Mouse (Mus musculus): ENCODE results near the gene Ppp2r5b. TPM values are rescaled to one million over a fixed set of nuclear protein-coding genes. Genes with fewer than 3 reads are reported as not detected.

Gene Ppp2r5b
- polyA plus RNA-seq, 1 experiment: 3.0 TPM

GRCm38 (mm10) chr19:6242281-6242680, 6.6 kb upstream of the Ppp2r5b start:
- Histone ChIP-seq H3K27me3 (ENCODE audit: control insufficient read depth) (no peaks in the 10 kb centered on the region), H3K9me3 (ENCODE audit: control insufficient read depth, low read length) (no peaks in the 10 kb centered on the region), H3K4me1 (ENCODE audit: control insufficient read depth) (peaks cover 59% of the 10 kb centered on the region), H3K36me3 (ENCODE audit: control insufficient read depth) (peaks cover 43% of the 10 kb centered on the region), H3K4me3 (replicated peaks) (peak overlapping the region; percentile 73)
- TF ChIP-seq TAL1 (IDR thresholded peaks at IDR 0.05; ENCODE audit: low read length): no peak
- TF ChIP-seq GATA1 (IDR thresholded peaks at IDR 0.05; ENCODE audit: low read length): no peak

GRCm38 (mm10) chr19:6241274-6242107, 5.8 kb upstream of the Ppp2r5b start, which contains the start of gene Atg2a:
Gene Atg2a (plus strand): TSS chr19:6241668.
- H3K27me3 ChIP-seq (ENCODE audit: control insufficient read depth): no peaks in the 10 kb centered on the region
- peak within 1 kb of the TSS; percentile 73 for H3K4me3 ChIP-seq (replicated peaks)
- H3K9me3 ChIP-seq (ENCODE audit: control insufficient read depth, low read length): no peaks in the 10 kb centered on the region
- TF ChIP-seq TAL1 (IDR thresholded peaks at IDR 0.05; ENCODE audit: low read length) (no peak), GATA1 (IDR thresholded peaks at IDR 0.05; ENCODE audit: low read length) (no peak)
- H3K36me3 ChIP-seq (ENCODE audit: control insufficient read depth): peaks cover 35% of the 10 kb centered on the region
- H3K4me1 ChIP-seq (ENCODE audit: control insufficient read depth): peaks cover 67% of the 10 kb centered on the region

- TF ChIP-seq TAL1 (IDR thresholded peaks at IDR 0.05; ENCODE audit: low read length) (no peak), GATA1 (IDR thresholded peaks at IDR 0.05; ENCODE audit: low read length) (no peak)
- H3K4me3 ChIP-seq (replicated peaks): peak overlapping the region; percentile 73
- H3K36me3 ChIP-seq (ENCODE audit: control insufficient read depth): peaks cover 27% of the 10 kb centered on the region
- no peaks in the 10 kb centered on the region for H3K9me3 ChIP-seq (ENCODE audit: control insufficient read depth, low read length)
- H3K4me1 ChIP-seq (ENCODE audit: control insufficient read depth): peaks cover 74% of the 10 kb centered on the region
- H3K27me3 ChIP-seq (ENCODE audit: control insufficient read depth): no peaks in the 10 kb centered on the region
Measured at GRCm38 (mm10) chr19:6240725-6241124, 5.1 kb upstream of the Ppp2r5b start.

GRCm38 (mm10) chr19:6240136-6240535, 4.5 kb upstream of the Ppp2r5b start:
- Histone ChIP-seq H3K9me3 (ENCODE audit: control insufficient read depth, low read length) (no peaks in the 10 kb centered on the region), H3K4me3 (replicated peaks) (peak overlapping the region; percentile 73), H3K36me3 (ENCODE audit: control insufficient read depth) (peaks cover 21% of the 10 kb centered on the region), H3K4me1 (ENCODE audit: control insufficient read depth) (peaks cover 79% of the 10 kb centered on the region), H3K27me3 (ENCODE audit: control insufficient read depth) (no peaks in the 10 kb centered on the region)
- TF ChIP-seq GATA1 (IDR thresholded peaks at IDR 0.05; ENCODE audit: low read length): peak; percentile 61
- no peak for TF ChIP-seq TAL1 (IDR thresholded peaks at IDR 0.05; ENCODE audit: low read length)

DNA sequence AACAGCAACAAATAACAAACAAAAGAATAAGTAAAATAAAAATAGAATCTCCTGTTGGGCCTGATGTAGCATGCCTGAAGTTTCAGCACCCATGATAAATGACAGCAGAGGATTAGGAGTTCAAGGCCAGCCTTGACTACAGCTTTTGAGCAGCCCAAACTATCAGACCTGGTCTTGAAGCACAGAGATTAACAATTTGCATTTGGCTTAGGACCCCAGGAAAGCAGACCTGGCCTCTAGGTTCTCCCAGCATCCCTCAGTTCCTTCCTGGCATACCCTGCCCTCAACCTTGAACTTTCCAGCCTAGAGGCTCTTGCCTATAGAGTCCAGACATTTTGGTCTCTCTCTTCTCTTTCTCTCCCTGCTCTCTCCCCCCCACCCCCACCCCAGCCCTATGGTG, 3.1 kb upstream of the Ppp2r5b start:
- TF ChIP-seq TAL1 (IDR thresholded peaks at IDR 0.05; ENCODE audit: low read length): no peak
- TF ChIP-seq GATA1 (IDR thresholded peaks at IDR 0.05; ENCODE audit: low read length): no peak
- Histone ChIP-seq H3K9me3 (ENCODE audit: control insufficient read depth, low read length) (no peaks in the 10 kb centered on the region), H3K4me1 (ENCODE audit: control insufficient read depth) (peaks cover 92% of the 10 kb centered on the region), H3K4me3 (replicated peaks) (no peak overlapping the region), H3K27me3 (ENCODE audit: control insufficient read depth) (no peaks in the 10 kb centered on the region), H3K36me3 (ENCODE audit: control insufficient read depth) (peaks cover 7% of the 10 kb centered on the region)

DNA sequence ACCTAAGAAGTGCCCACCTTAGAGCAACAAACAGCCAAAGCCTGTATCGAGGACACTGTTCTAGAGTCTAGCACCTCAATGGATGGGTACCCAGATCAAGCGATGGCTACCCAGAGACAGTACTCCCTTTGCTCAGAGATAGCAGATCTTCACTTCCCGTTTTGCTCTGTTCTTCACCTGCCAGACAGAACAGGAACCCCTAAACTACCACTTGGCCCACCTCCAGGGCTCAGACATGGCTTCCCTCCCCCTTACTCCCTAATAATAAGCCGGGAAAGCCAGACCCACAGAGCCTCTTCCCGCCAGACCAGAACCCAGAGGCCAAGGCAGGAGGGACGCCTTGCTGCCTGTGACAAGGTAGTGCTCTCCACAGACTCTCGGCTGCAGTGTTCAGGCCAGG, 1.2 kb upstream of the Ppp2r5b start:
- Histone ChIP-seq H3K4me1 (ENCODE audit: control insufficient read depth) (peaks cover 79% of the 10 kb centered on the region), H3K27me3 (ENCODE audit: control insufficient read depth) (no peaks in the 10 kb centered on the region), H3K36me3 (ENCODE audit: control insufficient read depth) (peaks cover 7% of the 10 kb centered on the region; the same call in 1 of the 2 replicates), H3K9me3 (ENCODE audit: control insufficient read depth, low read length) (no peaks in the 10 kb centered on the region), H3K4me3 (replicated peaks) (no peak overlapping the region)
- no peak for TF ChIP-seq TAL1 (IDR thresholded peaks at IDR 0.05; ENCODE audit: low read length)
- no peak for TF ChIP-seq GATA1 (IDR thresholded peaks at IDR 0.05; ENCODE audit: low read length)

GRCm38 (mm10) chr19:6236053-6236441, 375 bp upstream of the Ppp2r5b start:
- H3K4me1 ChIP-seq (ENCODE audit: control insufficient read depth): peaks cover 75% of the 10 kb centered on the region
- H3K36me3 ChIP-seq (ENCODE audit: control insufficient read depth): peaks cover 7% of the 10 kb centered on the region; the same call in 1 of the 2 replicates
- no peaks in the 10 kb centered on the region for H3K27me3 ChIP-seq (ENCODE audit: control insufficient read depth)
- H3K4me3 ChIP-seq (replicated peaks): peak overlapping the region; percentile 82
- H3K9me3 ChIP-seq (ENCODE audit: control insufficient read depth, low read length): no peaks in the 10 kb centered on the region
- no peak for TF ChIP-seq GATA1 (IDR thresholded peaks at IDR 0.05; ENCODE audit: low read length)

DNA sequence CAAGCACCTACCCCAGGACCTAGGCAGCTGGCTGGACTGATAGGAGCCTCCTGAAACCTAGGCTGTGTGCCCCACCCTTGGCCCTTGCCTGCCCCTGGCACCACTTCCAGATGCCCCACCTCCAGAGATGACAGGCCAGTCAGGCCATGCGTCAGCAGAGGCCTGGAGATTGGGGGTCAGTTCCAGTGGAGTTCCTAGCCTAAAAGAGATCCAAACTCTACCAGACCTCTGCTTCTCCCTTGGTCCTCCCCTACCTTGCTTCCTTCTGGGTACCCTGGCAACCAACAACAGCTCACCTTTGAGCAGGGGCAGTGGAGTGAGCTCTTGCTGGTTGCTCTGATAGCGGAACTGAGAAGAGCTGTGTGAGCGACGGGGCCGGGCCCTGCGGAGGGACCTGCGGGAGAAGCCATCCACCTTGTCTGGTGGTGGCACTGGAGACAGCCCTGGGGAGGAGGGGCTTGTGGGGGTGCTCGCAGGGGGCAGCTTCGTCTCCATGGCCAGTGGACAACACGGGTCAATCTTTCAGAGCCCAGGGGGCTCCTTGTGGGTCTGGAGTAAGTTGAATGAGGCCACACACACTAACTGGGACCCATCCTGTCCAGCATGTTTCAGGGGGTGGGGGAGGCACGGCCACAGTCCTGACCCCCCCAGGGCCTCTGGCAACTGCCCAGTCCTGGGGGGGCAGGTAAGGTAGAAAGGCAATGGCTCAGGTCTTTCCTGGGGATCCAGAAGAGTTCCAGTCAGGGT, 1.2 kb downstream of the Ppp2r5b start:
- Histone ChIP-seq H3K27me3 (ENCODE audit: control insufficient read depth) (no peaks in the 10 kb centered on the region), H3K4me1 (ENCODE audit: control insufficient read depth) (peaks cover 59% of the 10 kb centered on the region), H3K36me3 (ENCODE audit: control insufficient read depth) (peaks cover 17% of the 10 kb centered on the region), H3K4me3 (replicated peaks) (peak overlapping the region; percentile 82), H3K9me3 (ENCODE audit: control insufficient read depth, low read length) (no peaks in the 10 kb centered on the region)
- TF ChIP-seq GATA1 (IDR thresholded peaks at IDR 0.05; ENCODE audit: low read length) (no peak), TAL1 (IDR thresholded peaks at IDR 0.05; ENCODE audit: low read length) (no peak; the same call in 2 of the 3 replicates)

DNA sequence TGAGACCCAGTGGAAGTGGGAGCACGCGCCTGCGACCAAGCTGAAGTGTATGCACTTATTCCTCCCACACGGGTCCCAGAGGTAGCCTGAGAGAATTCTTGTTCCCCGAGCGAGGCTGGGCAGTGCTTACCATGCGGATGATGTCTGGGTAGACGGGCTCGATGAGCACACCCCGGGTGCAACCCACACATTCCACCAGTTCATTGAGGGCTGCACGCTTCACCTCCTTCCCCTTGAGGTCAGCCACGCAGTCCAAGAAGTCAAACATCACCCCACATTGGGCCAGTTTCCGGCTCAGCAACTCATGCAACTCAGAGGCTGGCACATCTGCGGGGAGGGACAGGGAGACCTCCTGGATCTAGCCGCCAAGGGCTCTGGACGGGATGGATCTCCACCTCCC, 2.0 kb downstream of the Ppp2r5b start:
- Histone ChIP-seq H3K36me3 (ENCODE audit: control insufficient read depth) (peaks cover 20% of the 10 kb centered on the region), H3K4me3 (replicated peaks) (no peak overlapping the region), H3K4me1 (ENCODE audit: control insufficient read depth) (peaks cover 51% of the 10 kb centered on the region), H3K9me3 (ENCODE audit: control insufficient read depth, low read length) (no peaks in the 10 kb centered on the region), H3K27me3 (ENCODE audit: control insufficient read depth) (no peaks in the 10 kb centered on the region)
- no peak for TF ChIP-seq TAL1 (IDR thresholded peaks at IDR 0.05; ENCODE audit: low read length)
- TF ChIP-seq GATA1 (IDR thresholded peaks at IDR 0.05; ENCODE audit: low read length): no peak

Measured in erythroblast, embryonic 14.5 days (primary cell).